Mouse (Mus musculus) embryo, embryonic 10 days (tissue): ENCODE data around the gene Nhsl2.

Source experiments
- DNase-seq: peaks from one replicate; pipeline ENCODE4 v3.0.0-alpha.2; 2015; ENCODE audit warnings: low spot score

The Nhsl2 gene

GRCm38 (mm10) chrX:101980586-101980985 lies 131.4 kb downstream of the Nhsl2 start:
- no peak for DNase-seq

DNA sequence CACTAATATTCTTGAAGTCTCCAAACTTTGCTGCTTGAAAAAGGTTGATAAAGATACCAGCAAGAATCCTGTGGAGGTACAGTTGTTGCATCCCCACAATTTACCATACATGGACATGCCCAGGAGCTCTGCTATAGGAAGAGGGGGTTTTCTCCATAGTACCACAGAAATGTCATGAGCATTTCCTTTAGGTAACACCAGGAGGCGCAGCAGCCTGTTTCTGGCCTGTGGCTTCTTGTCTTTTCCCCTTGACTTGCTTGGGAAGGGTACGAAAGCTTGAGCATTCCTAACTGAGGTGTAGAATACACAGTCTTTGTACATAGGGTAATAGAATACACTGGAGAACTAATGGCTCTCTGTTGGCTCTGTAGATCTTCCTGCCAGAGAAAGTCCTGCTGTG lies 132.3 kb downstream of the Nhsl2 start:
- peak; percentile 32 for DNase-seq

- no peak for DNase-seq
These were observed 134.5 kb downstream of the Nhsl2 start for GRCm38 (mm10) chrX:101983638-101984037.

- peak; percentile 74 for DNase-seq
These were observed 137.6 kb downstream of the Nhsl2 start for GRCm38 (mm10) chrX:101986657-101987367.

- DNase-seq, result peak; percentile 72
These were observed 144.8 kb downstream of the Nhsl2 start for GRCm38 (mm10) chrX:101993841-101994571.

DNA sequence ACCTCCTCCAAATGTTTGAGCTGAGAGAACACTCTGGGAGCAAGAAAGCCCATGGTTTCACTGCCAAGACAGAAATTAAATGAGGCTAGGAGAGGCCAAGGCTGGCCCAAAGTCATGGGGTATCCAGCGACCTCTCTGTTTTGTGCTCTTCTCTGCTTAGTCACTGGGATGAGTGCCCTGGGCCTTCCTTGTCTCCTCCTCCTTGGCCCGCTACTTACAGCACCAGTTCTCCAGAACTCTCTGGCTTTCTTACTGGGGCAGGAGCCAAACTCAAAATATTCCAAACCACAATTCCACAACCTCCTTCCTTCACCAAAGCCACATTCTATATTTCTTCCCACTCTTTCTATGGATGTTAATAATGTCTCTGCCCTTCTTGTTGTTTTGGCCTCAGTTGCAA lies 147.5 kb downstream of the Nhsl2 start:
- DNase-seq, result no peak

- DNase-seq, result peak; percentile 15
These were observed 154.6 kb downstream of the Nhsl2 start for GRCm38 (mm10) chrX:102003632-102004315.

DNA sequence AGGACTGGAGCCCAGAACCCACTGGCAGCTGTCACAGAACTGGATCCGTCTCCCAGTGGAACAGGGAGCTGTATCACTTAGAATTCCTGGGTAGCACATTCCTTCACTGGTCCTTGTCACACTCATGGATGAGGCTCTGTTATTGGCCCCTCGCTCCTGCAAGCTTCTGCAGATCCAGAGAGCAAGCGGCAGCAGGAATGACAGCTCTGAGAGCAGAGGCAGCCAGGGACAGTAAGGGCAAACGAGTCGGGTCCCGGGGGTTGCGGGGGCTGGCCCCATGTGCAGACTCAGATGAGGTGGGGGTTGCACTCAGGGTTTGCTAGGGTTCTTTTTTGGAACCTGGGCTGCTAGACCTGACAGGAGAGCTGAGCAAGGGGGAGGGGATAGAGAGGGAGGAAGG lies 155.2 kb downstream of the Nhsl2 start:
- DNase-seq, result no peak

DNA sequence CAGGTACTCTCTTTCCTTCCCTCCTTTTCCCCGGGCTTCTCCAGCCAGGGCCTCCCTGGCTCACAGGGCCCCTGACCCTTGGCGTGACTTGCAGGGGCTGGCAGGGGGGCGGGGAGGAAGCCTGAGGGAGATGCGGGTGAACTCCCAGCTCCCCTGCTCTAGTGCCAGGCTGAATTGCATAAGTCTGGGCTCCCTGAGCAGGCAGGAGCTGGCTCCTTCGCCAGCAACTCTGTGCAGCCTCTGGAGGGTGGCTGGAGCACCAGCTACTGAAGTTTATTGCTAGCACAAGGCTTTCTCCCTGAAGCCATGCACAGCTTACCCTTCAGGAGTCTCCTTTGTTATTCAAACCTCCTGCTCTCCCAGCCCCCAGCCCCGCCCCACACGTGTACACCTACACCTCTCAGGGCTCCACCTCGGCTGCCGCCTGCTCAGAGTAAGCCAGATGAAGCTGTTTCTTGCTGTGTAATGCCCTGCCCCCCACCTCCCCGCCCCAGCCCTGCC lies 156.0 kb downstream of the Nhsl2 start:
- no peak for DNase-seq

- no peak for DNase-seq
These were observed 158.8 kb downstream of the Nhsl2 start for GRCm38 (mm10) chrX:102007935-102008334.

- DNase-seq, result no peak
These were observed 168.2 kb downstream of the Nhsl2 start for GRCm38 (mm10) chrX:102017213-102017923.

DNA sequence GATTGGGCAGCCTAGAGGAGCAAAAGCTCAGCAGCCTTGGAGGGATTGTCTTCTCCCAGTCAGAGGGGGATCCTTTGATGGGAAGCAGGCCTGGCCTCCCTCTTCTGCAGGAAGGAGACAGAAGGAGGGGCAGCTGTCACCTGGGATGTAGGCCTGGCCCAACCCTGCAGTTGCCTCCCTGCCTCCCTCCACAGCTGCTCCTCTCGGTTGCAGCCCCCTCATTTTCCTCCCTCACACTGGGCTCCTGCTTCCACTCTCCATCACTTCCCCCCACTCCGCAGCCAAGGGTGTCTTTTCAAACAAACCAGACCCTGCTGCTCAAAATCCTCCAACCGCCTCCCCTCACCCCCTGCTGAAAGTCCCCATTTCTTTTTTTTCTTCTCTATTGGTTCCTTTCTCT lies 169.7 kb downstream of the Nhsl2 start:
- DNase-seq, result no peak

GRCm38 (mm10) chrX:102019471-102020240 lies 170.5 kb downstream of the Nhsl2 start:
- DNase-seq, result no peak

- no peak for DNase-seq
These were observed 175.8 kb downstream of the Nhsl2 start for GRCm38 (mm10) chrX:102024976-102025375.

DNA sequence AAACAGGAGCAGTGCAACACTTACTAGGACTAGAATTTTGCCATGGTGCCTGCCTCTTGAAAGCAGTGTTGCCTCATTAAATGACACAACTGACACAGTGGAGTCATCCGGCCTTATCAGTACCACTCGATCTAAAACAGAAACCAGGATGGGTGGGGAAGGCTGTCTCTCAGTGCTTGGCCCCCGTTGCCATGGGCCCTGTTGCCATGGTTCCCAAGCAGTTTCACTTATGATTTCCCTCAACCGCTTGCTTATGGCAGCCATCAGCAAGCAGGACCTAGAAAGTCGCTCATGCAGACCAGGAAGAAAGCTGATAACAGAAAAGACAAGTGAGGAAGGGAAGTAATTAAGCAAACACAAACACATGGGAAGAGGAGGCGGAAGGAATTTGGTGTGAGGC lies 182.7 kb downstream of the Nhsl2 start:
- peak; percentile 28 for DNase-seq

- DNase-seq, result peak; percentile 18
These were observed 183.2 kb downstream of the Nhsl2 start for GRCm38 (mm10) chrX:102032431-102032830.

DNA sequence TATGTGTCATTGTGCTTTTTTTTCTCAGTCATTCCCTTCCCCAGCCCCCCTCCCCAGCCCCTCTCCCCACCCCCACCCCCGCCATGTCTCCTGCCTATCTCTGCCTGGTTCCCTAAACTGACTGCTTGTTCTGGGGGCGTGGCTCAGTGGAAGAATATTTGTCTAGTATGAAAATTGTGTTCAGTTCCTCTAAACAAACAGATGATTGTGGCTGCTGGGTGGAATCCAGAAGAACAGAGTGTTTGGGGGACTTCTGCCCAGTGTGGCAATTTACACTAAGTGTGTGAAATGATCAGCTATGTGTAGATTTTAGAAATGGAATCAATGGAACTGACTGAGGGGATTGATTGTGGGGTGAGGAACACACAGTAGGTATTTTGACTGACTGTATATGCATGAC lies 184.4 kb downstream of the Nhsl2 start:
- no peak for DNase-seq

DNA sequence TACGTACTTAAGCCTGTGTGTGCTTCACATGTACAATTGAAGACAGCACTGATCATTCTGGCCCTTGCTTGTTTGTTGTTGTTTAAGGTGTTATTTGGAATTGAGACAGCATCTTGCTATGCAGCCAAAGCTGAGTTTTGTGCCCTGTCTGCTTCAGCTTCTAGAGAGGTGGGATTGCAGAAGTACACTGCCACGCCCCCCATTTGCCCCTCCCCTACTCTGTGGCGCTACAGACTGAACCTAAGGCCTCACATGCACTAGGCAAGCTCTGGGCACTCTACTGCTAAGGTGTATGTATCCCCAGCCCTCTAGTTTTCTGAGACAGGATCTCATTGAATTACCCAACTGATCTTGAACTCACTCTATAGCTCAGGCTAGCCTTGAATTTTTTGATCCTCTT lies 186.5 kb downstream of the Nhsl2 start:
- DNase-seq, result no peak

DNA sequence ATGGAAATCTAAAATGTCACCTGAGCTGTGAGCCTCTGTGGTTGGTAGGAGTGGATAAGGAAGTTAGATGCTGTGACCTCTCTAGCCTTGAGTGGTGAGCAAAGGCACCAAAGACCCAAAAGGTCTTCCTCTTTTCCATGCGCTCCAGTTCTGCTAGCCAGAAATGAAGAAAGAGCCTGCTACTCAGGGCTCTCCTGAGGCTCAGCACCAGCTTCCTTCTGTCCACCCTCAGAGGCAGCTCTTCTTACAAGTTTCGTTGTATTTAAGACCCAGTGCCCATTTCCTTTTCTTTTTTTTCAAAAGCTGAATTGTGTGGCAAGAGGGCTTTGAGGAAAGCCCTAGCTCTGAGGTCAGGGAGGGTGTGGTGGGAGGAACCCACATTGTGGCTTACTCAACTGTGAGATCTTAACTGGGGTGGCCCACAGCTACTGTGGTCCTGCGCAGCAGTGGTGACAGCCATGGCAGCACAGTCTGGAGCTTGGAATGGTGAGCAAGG lies 187.7 kb downstream of the Nhsl2 start:
- no peak for DNase-seq

DNA sequence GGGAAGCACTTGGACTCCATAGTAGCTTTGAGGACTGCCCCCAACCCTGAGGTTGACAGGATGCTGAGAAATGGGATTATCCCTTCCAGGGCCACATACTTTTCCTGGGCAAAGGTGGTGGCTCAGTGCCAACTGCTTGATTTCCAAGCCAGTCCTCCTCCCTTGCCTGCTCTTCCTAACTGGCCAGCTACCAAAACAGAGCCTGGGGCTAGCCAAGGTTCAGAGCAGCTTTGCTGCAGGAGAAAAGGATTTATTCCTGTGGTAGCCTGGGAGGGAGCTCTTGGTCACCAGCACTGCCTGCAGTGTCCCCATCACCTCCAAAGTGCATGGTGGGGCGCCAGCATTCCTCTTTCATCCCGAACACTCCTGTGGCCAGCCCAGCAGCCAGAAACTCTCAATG lies 188.3 kb downstream of the Nhsl2 start:
- DNase-seq, result no peak

GRCm38 (mm10) chrX:102041562-102041961 lies 192.4 kb downstream of the Nhsl2 start:
- no peak for DNase-seq
